ENCODE assay signal across 24 mouse cellular contexts in genomic region chr17:47400451-47400850, GRCm38 (mm10). TPM values are rescaled to one million over a fixed set of nuclear protein-coding genes. Genes with fewer than 3 reads are reported as not detected.
DNase-seq lines count a peak whose midpoint lies in the region; TF ChIP-seq lines count a peak whose summit lies in the region.
"Had no signal": no experiment of that assay in that cellular context is flagged by ENCODE, and none has a peak within 500 bp of the region (broad histone marks: within the 10 kb centered on the region; RNA-seq: fewer than 3 reads in every experiment).

Guca1a (minus strand) TSS chr17:47400584.

- no peaks in the 10 kb centered on the region for H3K27me3 ChIP-seq in kidney, adult 2 months (replicated peaks; ENCODE audit: control insufficient read depth, insufficient read depth, low read length)
- H3K27me3 ChIP-seq: intestine, embryonic 15.5 days had no signal

- H3K4me3 ChIP-seq in ES-E14 (ENCODE audit: insufficient read depth in 1 of 2, low read depth in 1 of 2, low read length in 2 of 2, poor library complexity in 1 of 2, severe bottlenecking in 1 of 2): no peak within 1 kb of the TSS
- no peak within 1 kb of the TSS for H3K4me3 ChIP-seq in kidney, adult 2 months (ENCODE audit: insufficient read depth, low read depth, low read length)
- H3K4me3 ChIP-seq: heart, embryonic 12.5 days; heart, embryonic 15.5 days; hindbrain, embryonic 10.5 days; hindbrain, embryonic 13.5 days; intestine, embryonic 15.5 days had no signal

- no peaks in the 10 kb centered on the region for H3K9me3 ChIP-seq in ES-E14 (ENCODE audit: control insufficient read depth, insufficient read depth, low read depth, low read length)
- H3K9me3 ChIP-seq: heart, embryonic 12.5 days; heart, embryonic 15.5 days; hindbrain, embryonic 10.5 days; hindbrain, embryonic 13.5 days; intestine, embryonic 15.5 days had no signal

- DNase-seq in embryo, embryonic 9.5 days (ENCODE audit: extremely low spot score): peak; percentile 21
- DNase-seq in embryo, embryonic 10 days (ENCODE audit: low spot score): no peak
- DNase-seq in ES-E14 (ENCODE audit: low read depth, low spot score): no peak
- peak; percentile 3 for DNase-seq in brain, embryonic 14.5 days (ENCODE audit: low read depth)
- DNase-seq in retina, postnatal 1 day: peak; percentile 74
- no peak for DNase-seq in kidney, adult 2 months
- no peak for DNase-seq in frontal cortex, adult 2 months (ENCODE audit: extremely low spot score in 1 of 2, low spot score in 1 of 2)
- DNase-seq: adrenal gland, adult 2 months; adrenal gland, postnatal 14 days; B cell, adult 2 months; cerebellum, adult 11-12 months; cerebellum, adult 8-10 months; cerebellum, postnatal 10 days; cerebellum, postnatal 36 days; forebrain, postnatal 0 days; gastrocnemius, postnatal 25 days; heart, adult 18-20 months; heart, postnatal 10 days; heart, postnatal 36 days had no signal

- H3K36me3 ChIP-seq in ES-E14 (ENCODE audit: control insufficient read depth, insufficient read depth, low read length, poor library complexity, severe bottlenecking): no peaks in the 10 kb centered on the region
- H3K36me3 ChIP-seq in kidney, adult 2 months (ENCODE audit: control insufficient read depth, insufficient read depth, low read length): no peaks in the 10 kb centered on the region
- H3K36me3 ChIP-seq: heart, embryonic 12.5 days; heart, embryonic 15.5 days; hindbrain, embryonic 10.5 days; hindbrain, embryonic 13.5 days; intestine, embryonic 15.5 days had no signal

- 59% methylated on average over 10 of the region's 10 CpGs for WGBS in kidney, adult 2 months

- H3K27ac ChIP-seq in ES-E14 (ENCODE audit: insufficient read depth, low read depth, low read length, poor library complexity, severe bottlenecking): no peak within 1 kb of the TSS
- no peak within 1 kb of the TSS for H3K27ac ChIP-seq in kidney, adult 2 months (ENCODE audit: insufficient read depth, low read depth, low read length)
- H3K27ac ChIP-seq: heart, embryonic 15.5 days; hindbrain, embryonic 10.5 days; hindbrain, embryonic 13.5 days; intestine, embryonic 15.5 days had no signal

- TF ChIP-seq CTCF in brain, embryonic 14.5 days (IDR thresholded peaks at IDR 0.05; ENCODE audit: borderline replicate concordance, extremely low read depth, insufficient read depth, insufficient read length): no peak
- no peak for TF ChIP-seq CTCF in kidney, adult 2 months (conservative IDR thresholded peaks at IDR 0.05; ENCODE audit: insufficient read depth, insufficient read length, low read depth, low read length)

- 0 out of 4 replicates have a peak, but pooled peaks cover 0 to 5% of the 10 kb centered on the region in 2 experiments for H3K4me1 ChIP-seq in ES-E14 (ENCODE audit: control insufficient read depth in 2 of 2, insufficient read depth in 2 of 2, low read length in 2 of 2, poor library complexity in 1 of 2)
- no peaks in the 10 kb centered on the region; the same call in 1 of the 2 replicates for H3K4me1 ChIP-seq in kidney, adult 2 months (ENCODE audit: control insufficient read depth, insufficient read depth, low read length)

- H3K9ac ChIP-seq in ES-E14 (ENCODE audit: insufficient read depth, low read depth, low read length, poor library complexity, severe bottlenecking): no peak within 1 kb of the TSS
- H3K9ac ChIP-seq: forebrain, postnatal 0 days; heart, embryonic 12.5 days; heart, embryonic 15.5 days; hindbrain, embryonic 13.5 days; intestine, embryonic 15.5 days had no signal

- in situ Hi-C loops in ES-E14 (cut with MboI; ENCODE audit: low sequenced_read_pairs in 2 of 2, unreplicated experiment in 2 of 2): no loop called here

- TF ChIP-seq POLR2A in brain, embryonic 14.5 days (IDR thresholded peaks at IDR 0.05; ENCODE audit: borderline replicate concordance, extremely low read depth, insufficient read depth, insufficient read length, poor library complexity, severe bottlenecking): no peak
- TF ChIP-seq POLR2A in kidney, adult 2 months (IDR thresholded peaks at IDR 0.05; ENCODE audit: low read depth, low read length): no peak

TF ChIP-seq in ES-E14, 5 proteins besides CTCF, POLR2A, EP300 and RAD21:
- TF ChIP-seq HCFC1 (IDR thresholded peaks at IDR 0.05; ENCODE audit: borderline replicate concordance, insufficient read depth, low read length) (no peak), CHD2 (IDR thresholded peaks at IDR 0.05; ENCODE audit: low read depth, low read length) (no peak), ZC3H11A (IDR thresholded peaks at IDR 0.05; ENCODE audit: borderline replicate concordance, low read depth, low read length) (no peak), ZNF384 (IDR thresholded peaks at IDR 0.05; ENCODE audit: low read depth, low read length) (no peak), MAFK (IDR thresholded peaks at IDR 0.05; ENCODE audit: insufficient read depth, low read depth, low read length) (no peak)

RNA-seq across cellular contexts. Expression of gene Guca1a, which starts in this region (rescaled TPM):
- total RNA-seq in ES-E14 (2012; rRNA removed): 10.7 and 12.2 TPM in 2 replicates
- polyA plus RNA-seq in brain, embryonic 14.5 days (2012; rRNA removed): 0.43 and 0.83 TPM in 2 replicates
- polyA plus RNA-seq in kidney, adult 2 months (2012; rRNA removed): 0.91 and 1.4 TPM in 2 replicates
- 0.38 and 0.66 TPM in 2 replicates for polyA plus RNA-seq in frontal cortex, adult 2 months (2012; rRNA removed)
- total RNA-seq: forebrain, postnatal 0 days; heart, postnatal 36 days had no signal

Comparison
In these comparisons a context has a peak if more than half of its experiments do, and no peak if none do; other contexts are left out.
1. DNase-seq: peak in embryo, embryonic 9.5 days (single experiment) and retina, postnatal 1 day (single experiment); none in embryo, embryonic 10 days (single experiment), ES-E14 (single experiment), kidney, adult 2 months (single experiment) and frontal cortex, adult 2 months (0 of 2).
2. Peak in DNase-seq in brain, embryonic 14.5 days; RNA of the gene not detected or under 1 TPM.